Mouse (Mus musculus) layer of hippocampus, adult 2 months (tissue): ENCODE data around the gene Gpx3. TPM values are rescaled to one million over a fixed set of nuclear protein-coding genes. Genes with fewer than 3 reads are reported as not detected.
A peak's percentile ranks its signal among the peaks of the same experiment; 100 is the strongest.

Experiments used
- DNase-seq, 2 experiments: peaks; one replicate each; pipeline ENCODE4 v3.0.0; 2022; ENCODE audit warnings: low spot score in 2 of 2
- H3K27ac ChIP-seq: fragments of 200-600 bp; 2 replicates; pipeline ENCODE4 v1.8.1; 2022
- H3K4me3 ChIP-seq: fragments of 200-600 bp; 2 replicates; pipeline ENCODE4 v1.8.1; 2022; ENCODE audit warnings: mild to moderate bottlenecking
- CTCF ChIP-seq: fragments of 200-600 bp; conservative IDR thresholded peaks from 2 replicates; pipeline ENCODE4 v1.8.1; 2022; ENCODE audit warnings: antibody characterized with exemption, mild to moderate bottlenecking, moderate library complexity
- total RNA-seq, 2 experiments: library from RNA; stranded (reverse); gene quantifications; 2 replicates each; pipeline ENCODE4 v1.2.3; 2021

The Gpx3 gene
- total RNA-seq, 2 experiments from 2014 or later, result 3.9 to 4.0 TPM

GRCm38 (mm10) chr11:54910081-54910665, 7.9 kb downstream of the Gpx3 start:
- no peak for DNase-seq
- TF ChIP-seq CTCF, result no peak
- H3K4me3 ChIP-seq, result no peak overlapping the region

GRCm38 (mm10) chr11:54911201-54911600, 8.9 kb downstream of the Gpx3 start:
- H3K4me3 ChIP-seq, result no peak overlapping the region
- DNase-seq, result no peak
- no peak for TF ChIP-seq CTCF
- no peak overlapping the region for H3K27ac ChIP-seq

More at GRCm38 (mm10) chr11:54910081-54910665, 7.9 kb downstream of the Gpx3 start:
- no peak overlapping the region for H3K27ac ChIP-seq

- no peak for TF ChIP-seq CTCF
- no peak overlapping the region for H3K4me3 ChIP-seq
- no peak overlapping the region for H3K27ac ChIP-seq
- no peak for DNase-seq
These were observed 9.6 kb downstream of the Gpx3 start for GRCm38 (mm10) chr11:54911671-54912502.

GRCm38 (mm10) chr11:54912503-54913316, 10.5 kb downstream of the Gpx3 start:
- no peak overlapping the region for H3K4me3 ChIP-seq
- no peak for DNase-seq
- no peak for TF ChIP-seq CTCF
- H3K27ac ChIP-seq, result no peak overlapping the region

- Histone ChIP-seq H3K27ac (no peak overlapping the region), H3K4me3 (no peak overlapping the region)
- DNase-seq, result no peak
- no peak for TF ChIP-seq CTCF
These were observed 11.6 kb downstream of the Gpx3 start for GRCm38 (mm10) chr11:54913841-54914240.

- no peak for DNase-seq
- TF ChIP-seq CTCF, result no peak
- H3K4me3 ChIP-seq, result no peak overlapping the region
These were observed 15.2 kb downstream of the Gpx3 start for GRCm38 (mm10) chr11:54917461-54917860.

GRCm38 (mm10) chr11:54918273-54918672, 16.0 kb downstream of the Gpx3 start:
- TF ChIP-seq CTCF, result peak; percentile 65

More at GRCm38 (mm10) chr11:54917461-54917860, 15.2 kb downstream of the Gpx3 start:
- no peak overlapping the region for H3K27ac ChIP-seq

GRCm38 (mm10) chr11:54920127-54920972, 18.1 kb downstream of the Gpx3 start:
- no peak for DNase-seq
- Histone ChIP-seq H3K27ac (no peak overlapping the region), H3K4me3 (no peak overlapping the region)
- no peak for TF ChIP-seq CTCF

More at GRCm38 (mm10) chr11:54918273-54918672, 16.0 kb downstream of the Gpx3 start:
- no peak overlapping the region for H3K4me3 ChIP-seq
- no peak for DNase-seq
- no peak overlapping the region for H3K27ac ChIP-seq

- no peak for DNase-seq
- no peak for TF ChIP-seq CTCF
- no peak overlapping the region for H3K27ac ChIP-seq
- H3K4me3 ChIP-seq, result no peak overlapping the region
These were observed 18.8 kb downstream of the Gpx3 start for GRCm38 (mm10) chr11:54920973-54921580.

- DNase-seq, result no peak
- no peak for TF ChIP-seq CTCF
- no peak overlapping the region for H3K27ac ChIP-seq
- no peak overlapping the region for H3K4me3 ChIP-seq
These were observed 19.5 kb downstream of the Gpx3 start for GRCm38 (mm10) chr11:54921798-54922197.

- no peak for DNase-seq
- Histone ChIP-seq H3K4me3 (no peak overlapping the region), H3K27ac (no peak overlapping the region)
- no peak for TF ChIP-seq CTCF
These were observed 20.2 kb downstream of the Gpx3 start for GRCm38 (mm10) chr11:54922488-54922887.

GRCm38 (mm10) chr11:54924145-54924544, 21.9 kb downstream of the Gpx3 start:
- TF ChIP-seq CTCF, result no peak
- Histone ChIP-seq H3K27ac (no peak overlapping the region), H3K4me3 (no peak overlapping the region)
- DNase-seq, result no peak
